Mouse (Mus musculus): ENCODE results near the gene Ifrd2. TPM values are rescaled to one million over a fixed set of nuclear protein-coding genes. Genes with fewer than 3 reads are reported as not detected.

The Ifrd2 gene
- total RNA-seq, 4 experiments from 2014 or later: 12.4 to 15.4 (median 14.0) TPM

DNA sequence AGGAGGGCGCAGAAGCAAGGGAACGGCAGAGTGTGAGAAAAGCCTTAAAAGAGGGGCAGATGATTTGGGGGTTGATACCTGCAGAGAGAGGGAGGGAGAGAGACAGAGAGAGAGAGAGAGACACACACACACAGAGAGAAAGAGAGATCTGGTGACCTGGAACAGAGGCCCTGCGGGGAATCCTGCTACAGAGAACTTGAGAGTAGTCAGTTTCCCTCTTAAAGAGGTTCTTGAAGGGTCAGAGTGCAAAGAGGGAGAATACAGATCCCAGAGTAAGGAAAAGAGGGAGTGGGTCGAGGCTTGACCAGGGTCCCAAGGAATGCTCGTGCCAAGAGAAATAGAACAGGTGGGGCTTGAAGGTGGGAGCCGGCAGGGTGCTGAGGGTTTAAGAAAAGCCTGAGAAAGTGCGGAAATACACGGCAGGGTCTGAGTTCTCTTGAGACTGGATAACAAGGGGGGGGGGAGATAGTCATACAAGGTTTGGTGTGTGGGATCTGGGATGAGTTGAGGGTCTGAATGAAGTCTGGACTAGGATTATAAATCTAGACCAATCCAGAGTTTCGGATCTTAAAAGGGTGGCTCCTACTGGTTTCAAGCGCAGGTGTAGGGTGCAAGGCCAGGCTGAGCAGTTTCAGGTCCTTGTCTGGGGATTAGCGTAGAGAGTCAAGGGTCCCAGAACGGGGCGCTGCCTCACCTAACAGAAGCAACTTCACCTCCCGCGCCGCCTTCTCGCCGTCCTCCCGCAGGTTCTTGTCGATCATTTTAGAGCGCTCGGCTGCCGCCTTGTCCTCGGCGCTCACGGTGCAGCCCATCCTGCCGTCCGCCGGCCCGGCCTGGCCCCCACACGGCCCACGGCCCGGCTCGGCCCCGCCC is 47.2 kb downstream of the Ifrd2 start:
- DNase-seq (ENCODE audit: low spot score in 2 of 2): peak in 1 of 2 experiments; percentile 43

DNA sequence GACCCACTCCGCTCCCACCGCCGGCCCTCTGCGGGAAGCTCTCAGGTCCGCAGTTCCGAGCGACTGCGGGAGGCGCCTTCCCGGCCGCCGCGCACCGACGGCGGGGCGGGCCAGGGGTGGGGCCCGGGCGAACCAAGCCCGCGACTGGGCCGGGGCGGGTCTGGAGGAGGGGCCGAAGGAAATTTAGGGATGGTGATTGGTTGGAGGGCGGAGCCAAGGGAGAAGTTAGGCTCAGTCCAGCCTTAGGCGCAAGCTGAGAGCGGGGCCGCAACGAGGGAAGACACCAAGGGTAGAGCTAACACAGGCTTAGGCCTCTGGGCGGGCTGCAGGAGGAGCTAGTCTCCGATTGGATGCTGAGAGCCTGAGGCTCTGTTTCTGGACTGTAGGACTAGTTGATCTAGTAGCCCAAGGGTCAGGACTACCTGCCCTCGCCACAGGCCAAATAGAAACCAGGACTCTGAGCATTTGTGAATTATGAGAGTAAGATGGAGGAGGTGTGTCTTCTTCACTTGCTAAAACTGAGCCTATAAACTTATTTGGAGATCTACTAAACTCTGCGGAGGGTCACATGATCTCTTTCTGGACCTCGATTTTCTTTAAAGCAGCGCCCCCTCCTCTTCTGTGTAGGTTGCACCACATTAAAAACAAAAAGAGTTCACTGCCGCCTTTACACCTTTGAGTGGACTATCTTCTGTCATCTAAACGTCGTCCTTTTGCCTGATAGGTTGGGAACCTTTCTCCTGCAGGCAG is 48.0 kb downstream of the Ifrd2 start, which contains the start of gene Gnai2:
Gene Gnai2 (minus strand): TSS at position 89 of the 750 bp plus-strand sequence.
- peak; percentile 92 to 93 for DNase-seq (ENCODE audit: low spot score in 2 of 2)

DNA sequence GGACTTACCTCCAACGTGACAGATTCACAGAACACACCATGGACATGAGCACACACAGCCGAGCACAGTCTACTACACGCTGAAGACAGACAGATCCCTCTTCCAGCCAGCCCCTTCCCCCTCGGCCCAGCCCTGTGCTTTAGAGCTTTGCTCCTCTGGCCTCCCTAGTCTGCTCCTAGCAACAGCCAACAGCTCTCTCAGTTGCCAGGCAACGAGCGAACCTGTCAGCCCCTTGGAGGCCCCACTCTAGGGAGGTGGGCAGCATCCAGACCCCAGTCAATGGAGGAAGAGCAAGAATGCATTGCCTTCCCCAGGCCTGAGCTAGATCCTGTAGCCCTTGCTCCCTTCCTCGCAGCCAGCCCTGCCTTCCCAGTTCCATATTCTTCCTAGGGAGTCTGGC is 49.6 kb downstream of the Ifrd2 start:
- no peak for DNase-seq (ENCODE audit: low spot score in 2 of 2)

DNA sequence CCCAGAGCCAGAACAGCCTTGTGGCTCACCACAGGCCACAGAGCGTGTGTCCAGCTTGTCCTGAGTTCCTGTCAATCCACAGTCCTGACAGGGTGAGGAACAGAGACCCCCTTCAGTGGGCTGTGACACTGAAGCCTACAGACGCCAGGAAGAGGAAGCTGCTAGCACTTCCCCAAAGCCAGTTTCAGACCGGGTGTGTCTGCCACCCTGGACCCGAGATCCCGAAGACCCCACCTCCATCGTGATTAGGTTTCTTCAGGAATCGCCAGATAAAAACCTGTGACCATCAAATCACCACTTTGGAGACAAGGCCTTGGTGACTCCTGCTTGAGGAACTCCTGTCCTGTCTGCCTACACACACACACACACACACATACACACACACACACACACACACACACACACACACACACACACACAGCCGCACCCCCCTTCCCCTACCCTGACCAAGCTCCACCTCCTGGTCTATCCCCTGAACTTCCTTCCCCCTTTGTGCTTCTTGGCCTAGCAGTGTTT is 52.9 kb downstream of the Ifrd2 start:
- DNase-seq (ENCODE audit: low spot score in 2 of 2): no peak

DNA sequence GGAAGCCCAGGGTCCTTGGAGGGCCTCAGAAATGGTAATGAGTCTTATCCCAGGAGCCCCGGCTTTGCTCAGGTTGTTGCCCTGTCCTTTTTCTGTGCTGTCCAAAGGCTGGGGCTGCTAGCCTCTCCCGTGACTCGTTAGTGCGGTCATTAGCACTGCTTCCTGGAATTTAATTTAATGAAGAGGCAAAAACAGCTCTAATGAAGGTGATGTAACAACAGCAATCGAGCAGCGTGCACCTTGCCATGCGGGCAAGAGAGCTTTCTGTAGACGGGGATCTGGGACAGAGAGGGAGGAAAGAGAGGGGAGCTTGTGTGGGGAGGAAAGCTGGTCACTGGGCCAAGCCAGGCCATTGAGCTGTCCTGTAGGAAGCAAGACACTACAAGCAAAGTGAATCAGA is 54.2 kb downstream of the Ifrd2 start:
- DNase-seq (ENCODE audit: low spot score in 2 of 2): no peak

Other genes with a start within 250 kb of the Ifrd2 start
- gene Hemk1, start 249.3 kb upstream of the Ifrd2 start, total RNA-seq (2022): 10 to 100 TPM; 15.6 to 20.6 (median 18.5) TPM
- 1 to 10 TPM; 2.4 to 4.0 (median 3.4) TPM for gene 6430571L13Rik, start 247.0 kb upstream of the Ifrd2 start, total RNA-seq (2022)
- gene Cacna2d2, start 188.0 kb upstream of the Ifrd2 start, total RNA-seq (2022): 10 to 100 TPM; 14.6 to 21.0 (median 17.0) TPM
- gene Tmem115, start 53.7 kb upstream of the Ifrd2 start, total RNA-seq (2022): 10 to 100 TPM; 33.1 to 40.3 (median 36.2) TPM
- gene Cyb561d2, start 45.4 kb upstream of the Ifrd2 start, total RNA-seq (2022): 10 to 100 TPM; 14.7 to 18.5 (median 16.5) TPM
- gene Nprl2, start 45.4 kb upstream of the Ifrd2 start, total RNA-seq (2022): 10 to 100 TPM; 39.4 to 46.9 (median 44.5) TPM
- 1 to 10 TPM; 4.5 to 7.8 (median 6.3) TPM for gene Zmynd10, start 40.3 kb upstream of the Ifrd2 start, total RNA-seq (2022)
- 10 to 100 TPM; 17.3 to 22.5 (median 19.0) TPM for gene Rassf1, start 36.1 kb upstream of the Ifrd2 start, total RNA-seq (2022)
- gene Tusc2, start 24.4 kb upstream of the Ifrd2 start, total RNA-seq (2022): 10 to 100 TPM; 73.2 to 83.4 (median 76.0) TPM
- gene Hyal2, start 19.7 kb upstream of the Ifrd2 start, total RNA-seq (2022): 10 to 100 TPM; 12.9 to 16.6 (median 16.4) TPM
- 1 to 10 TPM; 7.6 to 9.7 (median 8.4) TPM for gene Hyal1, start 10.7 kb upstream of the Ifrd2 start, total RNA-seq (2022)
- 10 to 100 TPM; 11.8 to 18.4 (median 15.4) TPM for gene Naa80, start 8.8 kb upstream of the Ifrd2 start, total RNA-seq (2022)
- 1 to 10 TPM; 1.7 to 2.4 (median 1.9) TPM for gene Hyal3, start 6.8 kb upstream of the Ifrd2 start, total RNA-seq (2022)
- 1 to 10 TPM; 2.9 to 5.0 (median 4.4) TPM for gene Sema3b, start 21.6 kb downstream of the Ifrd2 start, total RNA-seq (2022)
- 100 to 1,000 TPM; 218 to 272 (median 249) TPM for gene Gnai2, start 47.7 kb downstream of the Ifrd2 start, total RNA-seq (2022)
- gene Slc38a3, start 81.9 kb downstream of the Ifrd2 start, total RNA-seq (2022): 10 to 100 TPM; 61.3 to 74.3 (median 69.2) TPM
- under 1 TPM; 0.14 to 0.43 (median 0.27) TPM for gene Gnat1, start 92.1 kb downstream of the Ifrd2 start, total RNA-seq (2022)
- gene Sema3f, start 122.8 kb downstream of the Ifrd2 start, total RNA-seq (2022): 1 to 10 TPM; 5.4 to 9.3 (median 6.5) TPM
- gene Rbm5, start 183.4 kb downstream of the Ifrd2 start, total RNA-seq (2022): 100 to 1,000 TPM; 136 to 170 (median 155) TPM

Data from layer of hippocampus, adult 8-10 months (tissue).